Mouse (Mus musculus) midbrain, embryonic 13.5 days (tissue): ENCODE results near the gene Pygb. TPM values are rescaled to one million over a fixed set of nuclear protein-coding genes. Genes with fewer than 3 reads are reported as not detected.

Experiments
- ATAC-seq: fragments of 200-750 bp; cut with Nextera tagmentation; 2 replicates; pipeline ENCODE4 v1.8.0; 2017; ENCODE audit warnings: mild to moderate bottlenecking, moderate TSS enrichment, moderate library complexity
- H3K27ac ChIP-seq: fragments of 300-500 bp; sonication (generic); 2 replicates; pipeline ENCODE4 v1.5.1; 2015; ENCODE audit warnings: inconsistent platforms, mild to moderate bottlenecking, moderate library complexity
- H3K27me3 ChIP-seq: fragments of 300-500 bp; sonication (generic); 2 replicates; pipeline ENCODE4 v1.6.1; 2015; ENCODE audit warnings: mild to moderate bottlenecking, inconsistent platforms
- H3K36me3 ChIP-seq: fragments of 300-500 bp; sonication (generic); 2 replicates; pipeline ENCODE4 v1.6.1; 2015; ENCODE audit warnings: mild to moderate bottlenecking, inconsistent platforms
- H3K4me1 ChIP-seq: fragments of 300-500 bp; sonication (generic); replicated peaks from 2 replicates; pipeline ENCODE4 v1.6.1; 2015; ENCODE audit warnings: inconsistent platforms
- H3K4me2 ChIP-seq: fragments of 300-500 bp; sonication (generic); replicated peaks from 2 replicates; pipeline ENCODE4 v1.6.1; 2015; ENCODE audit warnings: moderate library complexity, mild to moderate bottlenecking, inconsistent platforms
- H3K4me3 ChIP-seq: fragments of 300-500 bp; sonication (generic); replicated peaks from 2 replicates; pipeline ENCODE4 v1.5.1; 2015; ENCODE audit warnings: mild to moderate bottlenecking, inconsistent platforms
- H3K9ac ChIP-seq: fragments of 300-500 bp; sonication (generic); replicated peaks from 2 replicates; pipeline ENCODE4 v1.6.1; 2015; ENCODE audit warnings: mild to moderate bottlenecking, inconsistent platforms
- H3K9me3 ChIP-seq: fragments of 300-500 bp; sonication (generic); 2 replicates; pipeline ENCODE4 v1.6.1; 2016; ENCODE audit warnings: mild to moderate bottlenecking, inconsistent platforms
- WGBS: fragments of 180-500 bp; shearing (Covaris S2); methylation state at CpG from one replicate; pipeline ENCODE4 v1.1.7; 2015; 5-methylcytosine and 5-hydroxymethylcytosine counted together
- polyA plus RNA-seq: library from polyadenylated mRNA; unstranded; fragments of >200 nt; fragmentation: Nextera tagmentation; extraction: Ambion mirVana; gene quantifications from 2 replicates; pipeline ENCODE4 v1.2.1, GENCODE M21; 2015

The Pygb gene
- polyA plus RNA-seq, 1 experiment from 2014 or later, result 72.5 TPM

- no peaks in the 10 kb centered on the region for H3K4me1 ChIP-seq
- H3K27me3 ChIP-seq, result no peaks in the 10 kb centered on the region
- 86% methylated on average over 2 of the region's 2 CpGs for WGBS
- peaks cover 100% of the 10 kb centered on the region for H3K36me3 ChIP-seq
- no peak overlapping the region for H3K4me3 ChIP-seq
- no peak overlapping the region for H3K4me2 ChIP-seq
- H3K9me3 ChIP-seq, result no peaks in the 10 kb centered on the region
- H3K27ac ChIP-seq, result no peak overlapping the region
- no peak overlapping the region for H3K9ac ChIP-seq
- ATAC-seq, result no peak
Observed at GRCm38 (mm10) chr2:150830011-150830410, 43.5 kb downstream of the Pygb start.

- Histone ChIP-seq H3K27me3 (no peaks in the 10 kb centered on the region), H3K4me3 (no peak overlapping the region), H3K27ac (no peak overlapping the region), H3K36me3 (peaks cover 98% of the 10 kb centered on the region), H3K9me3 (no peaks in the 10 kb centered on the region), H3K4me1 (no peaks in the 10 kb centered on the region), H3K9ac (no peak overlapping the region), H3K4me2 (no peak overlapping the region)
- WGBS, result 86% methylated on average over 3 of the region's 3 CpGs
- no peak for ATAC-seq
Observed at GRCm38 (mm10) chr2:150830911-150831441, 44.4 kb downstream of the Pygb start.

GRCm38 (mm10) chr2:150832029-150832428 lies 45.5 kb downstream of the Pygb start:
- no peaks in the 10 kb centered on the region for H3K4me1 ChIP-seq
- no peak overlapping the region for H3K4me3 ChIP-seq
- no peaks in the 10 kb centered on the region for H3K9me3 ChIP-seq
- no peaks in the 10 kb centered on the region for H3K27me3 ChIP-seq
- no peak overlapping the region for H3K9ac ChIP-seq
- no peak for ATAC-seq
- H3K27ac ChIP-seq, result no peak overlapping the region
- no peak overlapping the region for H3K4me2 ChIP-seq
- peaks cover 94% of the 10 kb centered on the region for H3K36me3 ChIP-seq
- 93% methylated on average over 7 of the region's 7 CpGs for WGBS

DNA sequence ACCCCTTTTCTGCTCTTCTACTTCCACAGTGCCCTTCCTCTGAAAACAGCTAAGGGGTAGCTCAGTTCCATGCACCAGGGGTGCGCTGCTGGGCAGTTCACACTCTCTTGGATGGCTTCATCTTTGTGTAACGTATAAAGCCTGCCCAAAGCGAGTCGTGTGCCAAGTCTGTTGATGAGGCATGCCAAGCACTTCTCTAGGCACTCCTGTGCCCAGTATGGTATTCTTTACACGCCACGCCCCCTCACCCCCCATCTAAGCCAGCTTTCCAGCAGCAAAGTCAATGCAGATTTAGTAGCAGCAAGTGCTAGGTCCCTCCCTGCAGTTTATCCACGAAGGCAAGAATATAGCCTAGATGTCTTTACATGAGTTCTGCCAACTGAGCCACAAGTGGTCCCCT lies 48.1 kb downstream of the Pygb start:
- H3K4me3 ChIP-seq, result no peak overlapping the region
- 94% methylated on average over 7 of the region's 7 CpGs for WGBS
- H3K4me2 ChIP-seq, result no peak overlapping the region
- no peaks in the 10 kb centered on the region for H3K4me1 ChIP-seq
- H3K27ac ChIP-seq, result no peak overlapping the region
- ATAC-seq, result no peak
- H3K9ac ChIP-seq, result no peak overlapping the region
- peaks cover 90% of the 10 kb centered on the region for H3K36me3 ChIP-seq
- no peaks in the 10 kb centered on the region for H3K9me3 ChIP-seq
- H3K27me3 ChIP-seq, result no peaks in the 10 kb centered on the region

GRCm38 (mm10) chr2:150835975-150836374 lies 49.4 kb downstream of the Pygb start:
- ATAC-seq, result no peak
- peaks cover 79% of the 10 kb centered on the region for H3K36me3 ChIP-seq
- no peaks in the 10 kb centered on the region for H3K27me3 ChIP-seq
- no peak overlapping the region for H3K9ac ChIP-seq
- no peak overlapping the region for H3K4me3 ChIP-seq
- no peak overlapping the region for H3K4me2 ChIP-seq
- H3K9me3 ChIP-seq, result no peaks in the 10 kb centered on the region
- WGBS, result 97% methylated on average over 4 of the region's 4 CpGs
- no peak overlapping the region for H3K27ac ChIP-seq
- no peaks in the 10 kb centered on the region for H3K4me1 ChIP-seq

GRCm38 (mm10) chr2:150836906-150837305 lies 50.4 kb downstream of the Pygb start:
- no peak for ATAC-seq
- no peaks in the 10 kb centered on the region for H3K9me3 ChIP-seq
- peaks cover 72% of the 10 kb centered on the region for H3K36me3 ChIP-seq
- no peak overlapping the region for H3K9ac ChIP-seq
- no peak overlapping the region for H3K27ac ChIP-seq
- H3K4me3 ChIP-seq, result no peak overlapping the region
- no peaks in the 10 kb centered on the region for H3K27me3 ChIP-seq
- H3K4me2 ChIP-seq, result no peak overlapping the region
- 75% methylated on average over 15 of the region's 15 CpGs for WGBS
- no peaks in the 10 kb centered on the region for H3K4me1 ChIP-seq

- ATAC-seq, result no peak
- 92% methylated on average over 3 of the region's 3 CpGs for WGBS
- Histone ChIP-seq H3K4me1 (no peaks in the 10 kb centered on the region), H3K4me2 (no peak overlapping the region), H3K4me3 (no peak overlapping the region), H3K27ac (no peak overlapping the region), H3K9me3 (no peaks in the 10 kb centered on the region), H3K27me3 (no peaks in the 10 kb centered on the region), H3K36me3 (peaks cover 70% of the 10 kb centered on the region), H3K9ac (no peak overlapping the region)
Observed at GRCm38 (mm10) chr2:150837781-150838180, 51.2 kb downstream of the Pygb start.

DNA sequence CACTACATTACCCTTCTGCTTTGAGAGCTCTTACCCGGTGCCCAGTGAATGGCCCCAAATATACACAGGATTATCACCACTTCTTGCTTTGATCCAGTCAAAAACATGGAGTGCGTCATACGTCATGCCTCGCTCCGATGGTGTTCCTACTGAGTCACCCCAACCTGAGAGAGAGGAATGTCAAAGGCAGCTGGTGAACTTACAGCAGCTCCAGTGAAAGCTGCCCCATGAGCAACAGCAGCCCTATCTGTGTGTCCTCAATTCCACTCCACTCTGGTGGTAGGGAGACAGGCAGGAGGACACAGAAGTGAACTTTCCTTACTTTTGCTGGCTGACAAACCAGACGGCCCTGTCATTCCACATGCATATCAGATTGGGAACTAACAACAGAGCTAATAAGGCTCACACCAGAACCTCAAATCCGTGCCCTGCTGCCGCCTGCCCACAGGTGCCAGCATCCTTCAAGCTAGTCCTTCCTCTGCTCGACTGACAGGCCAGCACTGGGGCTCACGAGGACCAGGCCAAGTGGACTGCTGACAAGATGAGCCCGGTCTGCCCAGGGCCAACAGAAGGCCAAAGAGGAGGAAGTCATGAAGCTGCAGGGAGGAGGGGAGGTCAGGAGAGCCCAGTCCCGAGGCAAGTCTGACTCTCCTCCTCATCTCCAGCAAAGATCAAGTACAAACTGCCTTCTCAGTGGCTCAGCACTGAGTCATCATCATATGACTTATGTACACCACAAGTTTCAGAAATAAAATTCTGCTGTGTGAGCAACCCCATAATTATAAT lies 53.3 kb downstream of the Pygb start:
- H3K27ac ChIP-seq, result no peak overlapping the region
- 87% methylated on average over 12 of the region's 12 CpGs for WGBS
- no peaks in the 10 kb centered on the region for H3K27me3 ChIP-seq
- no peak for ATAC-seq
- H3K4me2 ChIP-seq, result no peak overlapping the region
- H3K4me3 ChIP-seq, result no peak overlapping the region
- no peaks in the 10 kb centered on the region for H3K9me3 ChIP-seq
- H3K9ac ChIP-seq, result no peak overlapping the region
- H3K4me1 ChIP-seq, result no peaks in the 10 kb centered on the region
- peaks cover 55% of the 10 kb centered on the region for H3K36me3 ChIP-seq

GRCm38 (mm10) chr2:150841109-150841508 lies 54.6 kb downstream of the Pygb start:
- Histone ChIP-seq H3K36me3 (peaks cover 45% of the 10 kb centered on the region), H3K27ac (no peak overlapping the region), H3K9me3 (no peaks in the 10 kb centered on the region), H3K4me1 (no peaks in the 10 kb centered on the region), H3K4me2 (no peak overlapping the region), H3K27me3 (no peaks in the 10 kb centered on the region), H3K9ac (no peak overlapping the region), H3K4me3 (no peak overlapping the region)
- ATAC-seq, result no peak
- 70% methylated on average over 11 of the region's 11 CpGs for WGBS

GRCm38 (mm10) chr2:150842049-150842461 lies 55.5 kb downstream of the Pygb start:
- Histone ChIP-seq H3K4me1 (no peaks in the 10 kb centered on the region), H3K4me2 (no peak overlapping the region), H3K27ac (no peak overlapping the region), H3K4me3 (no peak overlapping the region), H3K9ac (no peak overlapping the region), H3K36me3 (peaks cover 39% of the 10 kb centered on the region), H3K9me3 (no peaks in the 10 kb centered on the region), H3K27me3 (no peaks in the 10 kb centered on the region)
- ATAC-seq, result no peak
- WGBS, result 86% methylated on average over 7 of the region's 7 CpGs

DNA sequence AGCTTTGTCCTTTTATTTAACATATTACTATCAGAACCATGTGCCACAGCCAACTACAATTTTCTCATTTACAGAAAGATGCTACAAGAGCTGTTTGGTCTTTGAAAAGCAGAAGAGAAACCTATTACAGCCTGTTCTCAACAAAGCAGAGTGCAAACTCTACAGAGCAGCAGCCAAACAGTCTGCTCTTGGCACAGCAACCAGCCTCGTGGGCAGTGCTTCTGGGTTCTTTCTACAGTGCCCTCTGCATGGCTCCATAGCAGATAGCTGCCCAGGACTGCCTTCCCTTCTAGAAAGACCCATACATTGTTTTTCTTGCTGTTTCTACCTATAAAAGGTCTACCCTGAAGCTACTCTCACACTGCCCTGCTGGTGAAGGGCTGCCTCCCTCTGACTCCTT lies 58.3 kb downstream of the Pygb start:
- no peak overlapping the region for H3K27ac ChIP-seq
- no peak for ATAC-seq
- H3K4me3 ChIP-seq, result no peak overlapping the region
- no peaks in the 10 kb centered on the region for H3K27me3 ChIP-seq
- H3K9me3 ChIP-seq, result no peaks in the 10 kb centered on the region
- 79% methylated on average over 1 of the region's 1 CpGs for WGBS
- H3K36me3 ChIP-seq, result peaks cover 15% of the 10 kb centered on the region
- no peaks in the 10 kb centered on the region; the same call in 1 of the 2 replicates for H3K4me1 ChIP-seq
- H3K4me2 ChIP-seq, result no peak overlapping the region
- H3K9ac ChIP-seq, result no peak overlapping the region; the same call in 1 of the 2 replicates

DNA sequence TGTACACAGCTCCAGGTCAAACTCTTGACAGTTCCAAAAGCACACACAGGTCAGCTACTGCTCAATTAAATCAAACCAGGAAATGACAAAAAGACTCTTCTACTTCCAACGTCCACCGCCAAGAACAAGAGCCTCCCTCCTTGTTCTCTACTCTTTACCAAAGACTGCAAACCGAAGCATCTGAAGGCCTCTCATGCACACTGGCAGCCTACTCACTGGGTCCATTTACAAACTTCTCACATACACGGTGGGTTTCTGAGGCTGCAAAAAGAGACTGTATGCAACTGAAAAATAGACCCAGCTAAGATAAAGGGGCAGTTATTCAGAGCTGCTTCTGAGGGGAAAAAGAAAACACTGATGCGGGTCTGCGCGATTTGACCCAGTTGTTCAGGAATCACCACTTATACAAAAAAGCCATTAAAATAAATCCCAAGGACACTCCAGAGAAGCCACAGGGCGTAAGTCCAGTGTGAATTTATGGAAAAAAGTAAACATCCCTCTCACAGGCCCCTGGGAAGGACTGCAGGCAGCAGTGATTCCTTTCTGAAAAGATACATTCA lies 61.0 kb downstream of the Pygb start:
- no peak for ATAC-seq
- no peaks in the 10 kb centered on the region; the same call in 1 of the 2 replicates for H3K4me1 ChIP-seq

More for the DNA sequence above, 61.0 kb downstream of the Pygb start:
- 68% methylated on average over 8 of the region's 8 CpGs for WGBS
- Histone ChIP-seq H3K36me3 (peaks cover 7% of the 10 kb centered on the region), H3K4me2 (no peak overlapping the region), H3K27ac (no peak overlapping the region), H3K9ac (no peak overlapping the region), H3K9me3 (no peaks in the 10 kb centered on the region), H3K4me3 (no peak overlapping the region), H3K27me3 (no peaks in the 10 kb centered on the region)
